ENCODE assay signal across 8 mouse cellular contexts in the genomic region with DNA sequence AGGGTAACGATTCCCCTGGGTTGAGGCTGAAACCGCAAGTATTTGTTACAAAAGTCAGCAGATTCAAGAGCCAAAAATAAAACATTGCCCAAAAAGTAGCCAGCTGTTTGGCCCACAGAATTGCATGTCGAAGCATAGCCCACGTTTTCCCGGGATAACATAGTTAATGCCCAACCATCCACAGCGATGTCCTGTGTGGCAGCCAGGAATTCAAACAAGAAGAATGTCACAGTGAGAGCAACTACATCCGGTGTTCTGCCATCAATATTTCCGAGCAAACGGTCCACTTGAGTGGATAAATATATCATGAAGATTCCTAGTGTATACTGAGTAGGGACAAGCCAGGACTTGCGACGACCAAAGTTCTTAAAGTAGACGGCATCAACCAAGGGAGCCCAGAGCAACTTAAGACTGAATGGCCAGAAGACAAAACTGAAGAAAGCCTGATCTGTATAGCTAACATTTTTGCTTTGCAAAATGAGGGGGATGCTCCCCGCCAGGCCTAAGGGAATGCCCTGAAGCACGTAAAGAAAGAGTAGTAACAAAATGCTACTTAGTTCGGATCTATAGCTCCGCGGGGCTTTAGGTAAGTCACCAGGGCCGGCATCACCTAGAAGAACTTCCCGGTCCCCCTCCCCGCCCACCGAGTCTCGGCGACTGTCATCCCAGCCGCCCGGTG. TPM values are rescaled to one million over a fixed set of nuclear protein-coding genes. Genes with fewer than 3 reads are reported as not detected.
A peak's percentile ranks its signal among the peaks of the same experiment; 100 is the strongest.
DNase-seq lines count a peak whose midpoint lies in the region; ATAC-seq and TF ChIP-seq lines count a peak whose summit lies in the region.

No protein-coding gene starts in this region.

- H3K9me3 ChIP-seq in embryonic facial prominence, embryonic 13.5 days: no peaks in the 10 kb centered on the region
- no peaks in the 10 kb centered on the region for H3K9me3 ChIP-seq in liver, embryonic 14.5 days (ENCODE audit: control insufficient read depth, low read length)
- no peaks in the 10 kb centered on the region for H3K9me3 ChIP-seq in neural tube, embryonic 15.5 days (replicated peaks)

- intact Hi-C loops in gastrocnemius, postnatal 14 days (cut with DNase I; ENCODE audit: low total_unique reads): no loop called here

- no peaks in the 10 kb centered on the region for H3K36me3 ChIP-seq in embryonic facial prominence, embryonic 13.5 days
- no peaks in the 10 kb centered on the region for H3K36me3 ChIP-seq in liver, embryonic 14.5 days (replicated peaks; ENCODE audit: control insufficient read depth, insufficient read depth, low read depth)
- no peaks in the 10 kb centered on the region for H3K36me3 ChIP-seq in neural tube, embryonic 15.5 days

- TF ChIP-seq CTCF in cerebellum, adult 2 months (IDR thresholded peaks at IDR 0.05; ENCODE audit: borderline replicate concordance, insufficient read depth, low read depth, low read length): no peak
- TF ChIP-seq CTCF in liver, embryonic 14.5 days (IDR thresholded peaks at IDR 0.05; ENCODE audit: low read depth): no peak

- H3K27ac ChIP-seq in cerebellum, adult 2 months (ENCODE audit: insufficient read depth, low read length): peak overlapping the region; percentile 40
- peak overlapping the region; percentile 88 for H3K27ac ChIP-seq in embryonic facial prominence, embryonic 13.5 days
- H3K27ac ChIP-seq in liver, embryonic 14.5 days: peak overlapping the region; percentile 78
- peak overlapping the region; percentile 95 for H3K27ac ChIP-seq in neural tube, embryonic 15.5 days (replicated peaks)

- peak in 1 of 2 experiments; percentile 19 for DNase-seq in cerebellum, adult 2 months
- no peak for DNase-seq in cerebellum, postnatal 25 days
- peak; percentile 28 for DNase-seq in CD4-positive helper T cell, adult 2 months (ENCODE audit: low read depth, low spot score)
- DNase-seq in liver, embryonic 14.5 days (ENCODE audit: low read depth in 3 of 3, low spot score in 3 of 3): peak in 1 of 3 experiments; percentile 20
- DNase-seq in gastrocnemius, postnatal 14 days: no peak

- H3K4me2 ChIP-seq in embryonic facial prominence, embryonic 13.5 days: peak overlapping the region; percentile 84
- peak overlapping the region; percentile 90 for H3K4me2 ChIP-seq in liver, embryonic 14.5 days (ENCODE audit: low read depth)
- peak overlapping the region; percentile 70 for H3K4me2 ChIP-seq in neural tube, embryonic 15.5 days

- H3K27me3 ChIP-seq in cerebellum, adult 2 months (ENCODE audit: control insufficient read depth, insufficient read depth, low read length): no peaks in the 10 kb centered on the region
- peaks cover 13% of the 10 kb centered on the region; the same call in 1 of the 2 replicates for H3K27me3 ChIP-seq in embryonic facial prominence, embryonic 13.5 days
- H3K27me3 ChIP-seq in liver, embryonic 14.5 days (ENCODE audit: control insufficient read depth, insufficient read depth, low read length): no peaks in the 10 kb centered on the region
- peaks cover 8% of the 10 kb centered on the region; the same call in 1 of the 2 replicates for H3K27me3 ChIP-seq in neural tube, embryonic 15.5 days (replicated peaks)

- peak overlapping the region; percentile 87 for H3K9ac ChIP-seq in embryonic facial prominence, embryonic 13.5 days
- peak overlapping the region; percentile 93 for H3K9ac ChIP-seq in liver, embryonic 14.5 days (replicated peaks)
- peak overlapping the region; percentile 95 for H3K9ac ChIP-seq in neural tube, embryonic 15.5 days (replicated peaks)

- WGBS in cerebellum, adult 2 months: 1% methylated on average over 25 of the region's 25 CpGs
- WGBS in embryonic facial prominence, embryonic 13.5 days: 6% methylated on average over 25 of the region's 25 CpGs
- 6% methylated on average over 25 of the region's 25 CpGs for WGBS in liver, embryonic 14.5 days (ENCODE audit: insufficient replicate concordance)
- 6% methylated on average over 25 of the region's 25 CpGs for WGBS in neural tube, embryonic 15.5 days

- no peak for TF ChIP-seq EP300 in liver, embryonic 14.5 days (IDR thresholded peaks at IDR 0.05; ENCODE audit: low read depth)

- no peak for ATAC-seq in embryonic facial prominence, embryonic 13.5 days (ENCODE audit: insufficient number of reproducible peaks, insufficient read depth, low FRiP score, low TSS enrichment, low read depth)
- peak; percentile 0 for ATAC-seq in inflammation-experienced regulatory T-cells, adult 6 months
- no peak; the same call in 1 of the 2 replicates for ATAC-seq in liver, embryonic 14.5 days (ENCODE audit: insufficient read depth)
- ATAC-seq in neural tube, embryonic 15.5 days (ENCODE audit: low FRiP score): no peak

- peak overlapping the region; percentile 62 for H3K4me3 ChIP-seq in cerebellum, adult 2 months (replicated peaks; ENCODE audit: insufficient read depth, low read depth, low read length)
- H3K4me3 ChIP-seq in embryonic facial prominence, embryonic 13.5 days: peak overlapping the region; percentile 91
- H3K4me3 ChIP-seq in liver, embryonic 14.5 days (ENCODE audit: insufficient read depth in 1 of 2, low read depth in 2 of 2, low read length in 2 of 2): peak overlapping the region; percentile 94 to 98
- H3K4me3 ChIP-seq in neural tube, embryonic 15.5 days (replicated peaks): peak overlapping the region; percentile 83

- TF ChIP-seq POLR2A in cerebellum, adult 2 months (IDR thresholded peaks at IDR 0.05; ENCODE audit: borderline replicate concordance, insufficient read depth, low read length): no peak

- H3K4me1 ChIP-seq in cerebellum, adult 2 months (ENCODE audit: control insufficient read depth, insufficient read depth, low read length): no peaks in the 10 kb centered on the region; the same call in 1 of the 2 replicates
- peaks cover 15% of the 10 kb centered on the region for H3K4me1 ChIP-seq in embryonic facial prominence, embryonic 13.5 days
- H3K4me1 ChIP-seq in liver, embryonic 14.5 days (replicated peaks; ENCODE audit: control insufficient read depth in 2 of 2, insufficient read depth in 2 of 2, low read length in 1 of 2): peaks cover 4 to 18% of the 10 kb centered on the region in 2 experiments
- peaks cover 28% of the 10 kb centered on the region for H3K4me1 ChIP-seq in neural tube, embryonic 15.5 days

RNA-seq across cellular contexts. Expression of a gene that starts 1.0 kb away (rescaled TPM):
- 21.2 and 23.0 TPM in 2 replicates for polyA plus RNA-seq in cerebellum, adult 2 months (2012; rRNA removed)
- polyA plus RNA-seq in embryonic facial prominence, embryonic 13.5 days (2015; fragmentation: Nextera tagmentation; extraction: Ambion mirVana): 15.4 and 16.9 TPM in 2 replicates
- 10 to 100 TPM in 2 of 3 experiments, 1 to 10 TPM in 1; 7.9 to 14.5 (median 10.4) TPM for polyA plus RNA-seq in inflammation-experienced regulatory T-cells, adult 6 months (2017; shearing (Covaris generic))
- polyA plus RNA-seq in liver, embryonic 14.5 days (2012; rRNA removed): 6.0 and 7.1 TPM in 2 replicates
- 9.8 and 11.0 TPM in 2 replicates for polyA plus RNA-seq in liver, embryonic 14.5 days (2014; fragmentation: Nextera tagmentation; extraction: Ambion mirVana)
- polyA plus RNA-seq in neural tube, embryonic 15.5 days (2015; fragmentation: Nextera tagmentation; extraction: Ambion mirVana): 18.9 and 19.8 TPM in 2 replicates
- total RNA-seq in gastrocnemius, postnatal 14 days (2021): 1 to 10 TPM; 5.8 to 7.0 TPM

RNA-seq across cellular contexts. Expression of a gene that starts 12.3 kb away (rescaled TPM):
- polyA plus RNA-seq in cerebellum, adult 2 months (2012; rRNA removed): 20.5 and 20.7 TPM in 2 replicates
- 47.7 and 51.0 TPM in 2 replicates for polyA plus RNA-seq in embryonic facial prominence, embryonic 13.5 days (2015; fragmentation: Nextera tagmentation; extraction: Ambion mirVana)
- polyA plus RNA-seq in inflammation-experienced regulatory T-cells, adult 6 months (2017; shearing (Covaris generic)): 10 to 100 TPM; 29.2 to 42.1 (median 36.8) TPM
- 4.8 and 7.5 TPM in 2 replicates for polyA plus RNA-seq in liver, embryonic 14.5 days (2012; rRNA removed)
- 23.1 and 23.4 TPM in 2 replicates for polyA plus RNA-seq in liver, embryonic 14.5 days (2014; fragmentation: Nextera tagmentation; extraction: Ambion mirVana)
- polyA plus RNA-seq in neural tube, embryonic 15.5 days (2015; fragmentation: Nextera tagmentation; extraction: Ambion mirVana): 38.2 and 38.8 TPM in 2 replicates
- total RNA-seq in gastrocnemius, postnatal 14 days (2021): 10 to 100 TPM; 12.7 to 13.3 TPM

RNA-seq across cellular contexts. Expression of a gene that starts 34.3 kb away (rescaled TPM):
- 4.6 and 4.7 TPM in 2 replicates for polyA plus RNA-seq in cerebellum, adult 2 months (2012; rRNA removed)
- polyA plus RNA-seq in embryonic facial prominence, embryonic 13.5 days (2015; fragmentation: Nextera tagmentation; extraction: Ambion mirVana): 8.6 and 8.9 TPM in 2 replicates
- polyA plus RNA-seq in inflammation-experienced regulatory T-cells, adult 6 months (2017; shearing (Covaris generic)): 10 to 100 TPM in 2 of 3 experiments, 1 to 10 TPM in 1; 9.3 to 12.4 (median 11.0) TPM
- polyA plus RNA-seq in liver, embryonic 14.5 days (2012; rRNA removed): 0.65 and 1.1 TPM in 2 replicates
- polyA plus RNA-seq in liver, embryonic 14.5 days (2014; fragmentation: Nextera tagmentation; extraction: Ambion mirVana): 1.2 and 1.9 TPM in 2 replicates
- 7.7 and 8.0 TPM in 2 replicates for polyA plus RNA-seq in neural tube, embryonic 15.5 days (2015; fragmentation: Nextera tagmentation; extraction: Ambion mirVana)
- 1 to 10 TPM; 3.3 to 4.0 TPM for total RNA-seq in gastrocnemius, postnatal 14 days (2021)

Comparison
In these comparisons a context has a peak if more than half of its experiments do, and no peak if none do; other contexts are left out.
1. H3K27ac ChIP-seq: peak in every context shown above with its lines; median percentile 95 in neural tube, embryonic 15.5 days; 88 in embryonic facial prominence, embryonic 13.5 days; 78 in liver, embryonic 14.5 days; 40 in cerebellum, adult 2 months.